Mouse (Mus musculus) ES-Bruce4 (cell line): Measurements from ENCODE around the gene Llph.

ENCODE experiments used
- CTCF ChIP-seq: IDR thresholded peaks from one replicate; pipeline ENCODE4 v1.8.1; 2011; ENCODE audit warnings: low read depth, low read length
- EP300 ChIP-seq: IDR thresholded peaks from 2 replicates; pipeline ENCODE4 v1.6.1; 2011; ENCODE audit warnings: low read depth, low read length; ENCODE audit not compliant: insufficient read depth
- POLR2A ChIP-seq: IDR thresholded peaks from one replicate; pipeline ENCODE4 v1.8.1; 2011; ENCODE audit warnings: low read length; ENCODE audit not compliant: insufficient read depth

DNA sequence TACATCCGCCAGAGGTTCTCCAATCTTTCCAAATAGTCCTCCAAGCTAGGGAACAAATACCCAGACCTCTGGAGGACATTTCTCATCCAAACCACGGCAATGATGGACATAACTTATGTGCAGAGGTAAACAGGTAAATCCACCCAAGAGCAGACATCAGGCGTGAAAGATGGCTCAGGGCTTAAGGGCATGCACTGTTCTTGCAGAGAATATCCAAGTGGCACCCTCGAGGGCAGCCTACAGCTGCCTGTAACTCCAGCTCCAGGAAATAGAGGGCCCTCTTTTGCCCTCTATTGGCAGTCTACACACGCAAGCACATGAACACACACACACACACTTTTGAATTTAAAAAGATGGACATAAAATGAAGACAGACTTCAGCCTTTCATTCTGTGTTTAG, 54.8 kb downstream of the Llph start:
- TF ChIP-seq POLR2A (no peak), CTCF (no peak), EP300 (no peak)
